Mouse (Mus musculus) gastrocnemius, adult 18-20 months (tissue): ENCODE measurements at regions not wholly inside any gene's neighbourhood (a gene's known extent, or its start where the extent isn't known, plus 50 kb on each side); places are given as distances from the start of the nearest gene placed in this dataset.

Experiments used
- DNase-seq: peaks from one replicate; pipeline ENCODE4 v3.0.0; 2021; ENCODE audit warnings: low spot score

- peak; percentile 46 for DNase-seq
These were observed 55.0 kb upstream of the Slit3 start for GRCm38 (mm10) chr11:35065959-35066414.

- DNase-seq, result no peak
These were observed 63.2 kb upstream of the Slit3 start for GRCm38 (mm10) chr11:35057791-35058190.

GRCm38 (mm10) chr11:35055496-35056125, 65.4 kb upstream of the Slit3 start:
- no peak for DNase-seq

GRCm38 (mm10) chr11:35053613-35053950, 67.4 kb upstream of the Slit3 start:
- no peak for DNase-seq

GRCm38 (mm10) chr11:35052856-35053612, 68.0 kb upstream of the Slit3 start:
- no peak for DNase-seq

- DNase-seq, result no peak
These were observed 71.3 kb upstream of the Slit3 start for GRCm38 (mm10) chr11:35049663-35050215.

GRCm38 (mm10) chr11:35044659-35045058, 76.4 kb upstream of the Slit3 start:
- no peak for DNase-seq

GRCm38 (mm10) chr11:35024448-35024847, 96.6 kb upstream of the Slit3 start:
- DNase-seq, result no peak

- DNase-seq, result no peak
These were observed 97.2 kb upstream of the Slit3 start for GRCm38 (mm10) chr11:35023813-35024212.

GRCm38 (mm10) chr11:35021990-35022625, 98.9 kb upstream of the Slit3 start:
- no peak for DNase-seq

- no peak for DNase-seq
These were observed 104.0 kb upstream of the Slit3 start for GRCm38 (mm10) chr11:35016998-35017397.

GRCm38 (mm10) chr11:35011521-35012476, 109.2 kb upstream of the Slit3 start:
- no peak for DNase-seq

- no peak for DNase-seq
These were observed 114.1 kb upstream of the Slit3 start for GRCm38 (mm10) chr11:35006773-35007567.

- no peak for DNase-seq
These were observed 115.9 kb upstream of the Slit3 start for GRCm38 (mm10) chr11:35005143-35005542.

GRCm38 (mm10) chr11:35004431-35004830, 116.6 kb upstream of the Slit3 start:
- DNase-seq, result no peak

GRCm38 (mm10) chr11:35003956-35004355, 117.1 kb upstream of the Slit3 start:
- no peak for DNase-seq

- DNase-seq, result no peak
These were observed 123.1 kb upstream of the Slit3 start for GRCm38 (mm10) chr11:34997906-34998305.

- no peak for DNase-seq
These were observed 125.5 kb upstream of the Slit3 start for GRCm38 (mm10) chr11:34995515-34995914.

GRCm38 (mm10) chr11:34982775-34983457, 138.1 kb upstream of the Slit3 start:
- no peak for DNase-seq

- DNase-seq, result peak; percentile 24
These were observed 140.8 kb upstream of the Slit3 start for GRCm38 (mm10) chr11:34980210-34980609.
